Mouse (Mus musculus) MEL (cell line): ENCODE results near the gene Spata22. TPM values are rescaled to one million over a fixed set of nuclear protein-coding genes. Genes with fewer than 3 reads are reported as not detected.

Experiments
- DNase-seq: peaks from one replicate; pipeline ENCODE4 v3.0.0; 2011; ENCODE audit warnings: low read depth, low spot score
- H3K27ac ChIP-seq: 2 replicates; pipeline ENCODE4 v1.5.1; 2012; ENCODE audit warnings: low read depth, mild to moderate bottlenecking, control low read depth, low read length, moderate library complexity; ENCODE audit not compliant: control insufficient read depth
- H3K27me3 ChIP-seq, 2 experiments: fragments of 150-350 bp in 1 of 2; sonication (generic) in 1 of 2; 2 replicates each; pipeline ENCODE4 v1.6.1; 2012; ENCODE audit warnings: low read length in 2 of 2, mild to moderate bottlenecking in 2 of 2, improper control_type of control experiment in 1 of 2, moderate library complexity in 1 of 2; ENCODE audit not compliant: insufficient read depth in 2 of 2, control insufficient read depth in 1 of 2
- H3K36me3 ChIP-seq, 2 experiments: 2 replicates each; pipeline ENCODE4 v1.6.1; 2012 to 2014; ENCODE audit warnings: low read length in 2 of 2, improper control_type of control experiment in 1 of 2, inconsistent platforms in 1 of 2, mild to moderate bottlenecking in 1 of 2; ENCODE audit not compliant: insufficient read depth in 2 of 2, control insufficient read depth in 1 of 2
- H3K4me1 ChIP-seq, 2 experiments: fragments of 150-350 bp in 1 of 2; sonication (generic) in 1 of 2; 2 replicates each; pipeline ENCODE4 v1.6.1; 2012; ENCODE audit warnings: low read length in 2 of 2, improper control_type of control experiment in 1 of 2, mild to moderate bottlenecking in 1 of 2; ENCODE audit not compliant: insufficient read depth in 2 of 2, control insufficient read depth in 1 of 2
- H3K4me3 ChIP-seq, 2 experiments: fragments of 150-350 bp in 1 of 2; sonication (generic) in 1 of 2; 2 replicates each; pipeline ENCODE4 v1.5.1; 2012; ENCODE audit warnings: low read depth in 2 of 2, low read length in 2 of 2, mild to moderate bottlenecking in 2 of 2, moderate library complexity in 2 of 2, control low read depth in 1 of 2, improper control_type of control experiment in 1 of 2; ENCODE audit not compliant: control insufficient read depth in 1 of 2, insufficient read depth in 1 of 2
- H3K79me2 ChIP-seq: 2 replicates; pipeline ENCODE4 v1.6.1; 2012; ENCODE audit warnings: mild to moderate bottlenecking, low read length, moderate library complexity; ENCODE audit not compliant: control insufficient read depth, poor library complexity, insufficient read depth
- H3K9ac ChIP-seq: 2 replicates; pipeline ENCODE4 v1.6.1; 2012; ENCODE audit warnings: low read depth, mild to moderate bottlenecking, control low read depth, low read length, moderate library complexity; ENCODE audit not compliant: control insufficient read depth, poor library complexity, severe bottlenecking
- H3K9me3 ChIP-seq: fragments of 150-350 bp; sonication (generic); replicated peaks from 2 replicates; pipeline ENCODE4 v1.6.1; 2012; ENCODE audit warnings: mild to moderate bottlenecking, low read length, improper control_type of control experiment, moderate library complexity; ENCODE audit not compliant: insufficient read depth
- CHD1 ChIP-seq: IDR thresholded peaks from 2 replicates; pipeline ENCODE4 v1.6.1; 2012; ENCODE audit warnings: low read depth, mild to moderate bottlenecking, inconsistent platforms, low read length, improper control_type of control experiment
- CTCF ChIP-seq, 3 experiments: IDR thresholded peaks in 2 of 3; conservative IDR thresholded peaks in 1 of 3; 2 replicates each; pipeline ENCODE4 v1.5.1; 2011 to 2012; ENCODE audit warnings: low read length in 3 of 3, low read depth in 2 of 3, mild to moderate bottlenecking in 2 of 3, improper control_type of control experiment in 1 of 3, inconsistent platforms in 1 of 3, mixed read lengths in 1 of 3, moderate library complexity in 1 of 3; ENCODE audit not compliant: control insufficient read depth in 1 of 3, insufficient read depth in 1 of 3, poor library complexity in 1 of 3, severe bottlenecking in 1 of 3
- E2F4 ChIP-seq: IDR thresholded peaks from 2 replicates; pipeline ENCODE4 v1.6.1; 2011; ENCODE audit warnings: low read depth, low read length, improper control_type of control experiment, borderline replicate concordance
- GATA1 ChIP-seq: IDR thresholded peaks from 2 replicates; pipeline ENCODE4 v1.6.1; 2011; ENCODE audit warnings: low read depth, low read length, improper control_type of control experiment
- MAX ChIP-seq: IDR thresholded peaks from 2 replicates; pipeline ENCODE4 v1.6.1; 2011; ENCODE audit warnings: low read length, improper control_type of control experiment
- MAZ ChIP-seq: IDR thresholded peaks from 2 replicates; pipeline ENCODE4 v1.6.1; 2012; ENCODE audit warnings: low read depth, mild to moderate bottlenecking, inconsistent platforms, low read length, improper control_type of control experiment
- MXI1 ChIP-seq: IDR thresholded peaks from 2 replicates; pipeline ENCODE4 v1.6.1; 2011; ENCODE audit warnings: mild to moderate bottlenecking, low read depth, low read length, improper control_type of control experiment
- MYB ChIP-seq: IDR thresholded peaks from 2 replicates; pipeline ENCODE4 v1.6.1; 2011; ENCODE audit warnings: mild to moderate bottlenecking, low read depth, low read length, improper control_type of control experiment
- RAD21 ChIP-seq: IDR thresholded peaks from 2 replicates; pipeline ENCODE4 v1.6.1; 2011; ENCODE audit warnings: mild to moderate bottlenecking, low read depth, low read length, improper control_type of control experiment
- SIN3A ChIP-seq: IDR thresholded peaks from 2 replicates; pipeline ENCODE4 v1.6.1; 2012; ENCODE audit warnings: low read length, improper control_type of control experiment, inconsistent platforms
- UBTF ChIP-seq: IDR thresholded peaks from 2 replicates; pipeline ENCODE4 v1.6.1; 2012; ENCODE audit warnings: low read depth, mild to moderate bottlenecking, inconsistent platforms, low read length, improper control_type of control experiment, moderate library complexity, borderline replicate concordance; ENCODE audit not compliant: insufficient read depth
- USF1 ChIP-seq: IDR thresholded peaks from 2 replicates; pipeline ENCODE4 v1.6.1; 2014; ENCODE audit warnings: low read depth, mild to moderate bottlenecking, inconsistent platforms, low read length, improper control_type of control experiment, moderate library complexity
- USF2 ChIP-seq, 2 experiments: IDR thresholded peaks; 2 replicates each; pipeline ENCODE4 v1.6.1; 2011 to 2012; ENCODE audit warnings: improper control_type of control experiment in 2 of 2, low read length in 2 of 2, borderline replicate concordance in 1 of 2, inconsistent platforms in 1 of 2, low read depth in 1 of 2, mild to moderate bottlenecking in 1 of 2; ENCODE audit not compliant: insufficient read depth in 1 of 2
- ZKSCAN1 ChIP-seq: IDR thresholded peaks from 2 replicates; pipeline ENCODE4 v1.6.1; 2012; ENCODE audit warnings: low read depth, mild to moderate bottlenecking, inconsistent platforms, low read length, improper control_type of control experiment, moderate library complexity
- polyA plus RNA-seq, 2 experiments: library from polyadenylated mRNA; stranded (reverse) in 1 of 2; unstranded in 1 of 2; fragments of >175 nt in 1 of 2; fragments of >200 nt in 1 of 2; gene quantifications; 2 replicates each; pipeline versions ENCODE4 v1.2.1 to v1.2.4; 2012; ENCODE audit warnings: low replicate concordance in 2 of 2, low read depth in 1 of 2; ENCODE audit not compliant: insufficient read length in 2 of 2, insufficient read depth in 1 of 2, missing spikeins in 1 of 2
- total RNA-seq: library from RNA; depleted of rRNA; stranded (reverse); fragments of 300-350 nt; gene quantifications from 2 replicates; pipeline ENCODE4 v1.2.3, GENCODE M21; 2012

The Spata22 gene
- total and polyA plus RNA-seq, 3 experiments: not detected

GRCm38 (mm10) chr11:73281528-73282027, 48.0 kb upstream of the Spata22 start:
- Histone ChIP-seq H3K36me3 (no peaks in the 10 kb centered on the region), H3K4me3 (no peak overlapping the region), H3K27me3 (no peaks in the 10 kb centered on the region), H3K9me3 (no peaks in the 10 kb centered on the region), H3K9ac (no peak overlapping the region), H3K79me2 (no peaks in the 10 kb centered on the region), H3K27ac (no peak overlapping the region), H3K4me1 (no peaks in the 10 kb centered on the region)
- TF ChIP-seq MXI1: no peak
- no peak for TF ChIP-seq USF1
- peak in 1 of 3 experiments; percentile 8; a peak in 1 of 6 replicates for TF ChIP-seq CTCF (IDR thresholded peaks at IDR 0.05 in 2 of 3, conservative IDR thresholded peaks at IDR 0.05 in 1 of 3; ENCODE audit: control insufficient read depth in 1 of 3, insufficient read depth in 1 of 3, low read depth in 2 of 3, low read length in 3 of 3, poor library complexity in 1 of 3, severe bottlenecking in 1 of 3)
- no peak for DNase-seq

GRCm38 (mm10) chr11:73283369-73283768, 46.2 kb upstream of the Spata22 start:
- Histone ChIP-seq H3K79me2 (no peaks in the 10 kb centered on the region), H3K36me3 (no peaks in the 10 kb centered on the region), H3K9me3 (no peaks in the 10 kb centered on the region), H3K4me1 (no peaks in the 10 kb centered on the region), H3K9ac (no peak overlapping the region), H3K4me3 (no peak overlapping the region), H3K27me3 (no peaks in the 10 kb centered on the region), H3K27ac (no peak overlapping the region)
- DNase-seq: no peak
- TF ChIP-seq ZKSCAN1 (no peak), CTCF (IDR thresholded peaks at IDR 0.05 in 2 of 3, conservative IDR thresholded peaks at IDR 0.05 in 1 of 3; ENCODE audit: control insufficient read depth in 1 of 3, insufficient read depth in 1 of 3, low read depth in 2 of 3, low read length in 3 of 3, poor library complexity in 1 of 3, severe bottlenecking in 1 of 3) (no peak), USF2 (IDR thresholded peaks at IDR 0.05; ENCODE audit: borderline replicate concordance in 1 of 2, insufficient read depth in 1 of 2, low read depth in 1 of 2, low read length in 2 of 2) (no peak), CHD1 (no peak), SIN3A (no peak), MYB (no peak), E2F4 (no peak), MAZ (no peak), GATA1 (no peak), RAD21 (no peak)

GRCm38 (mm10) chr11:73283926-73284325, 45.6 kb upstream of the Spata22 start:
- H3K27ac ChIP-seq: no peak overlapping the region
- H3K27me3 ChIP-seq: no peaks in the 10 kb centered on the region
- H3K9ac ChIP-seq: no peak overlapping the region
- TF ChIP-seq UBTF: no peak
- no peak for TF ChIP-seq MAX
- TF ChIP-seq, all 39 proteins: peak for 0
- DNase-seq: no peak
- Histone ChIP-seq H3K4me3 (no peak overlapping the region), H3K4me1 (no peaks in the 10 kb centered on the region), H3K79me2 (no peaks in the 10 kb centered on the region), H3K9me3 (no peaks in the 10 kb centered on the region), H3K36me3 (no peaks in the 10 kb centered on the region)
